Mouse (Mus musculus) mouse trophoblast stem cell (cell line): Measurements from ENCODE around the gene Ninj2.

Source experiments
- in situ Hi-C, 2 experiments: fragments of 300-500 bp; cut with MseI, MboI; formaldehyde crosslinking; loops; 2 replicates in 1 of 2; 3 replicates in 1 of 2; pipeline ENCODE4 v1.15.1; 2025

The Ninj2 gene

DNA sequence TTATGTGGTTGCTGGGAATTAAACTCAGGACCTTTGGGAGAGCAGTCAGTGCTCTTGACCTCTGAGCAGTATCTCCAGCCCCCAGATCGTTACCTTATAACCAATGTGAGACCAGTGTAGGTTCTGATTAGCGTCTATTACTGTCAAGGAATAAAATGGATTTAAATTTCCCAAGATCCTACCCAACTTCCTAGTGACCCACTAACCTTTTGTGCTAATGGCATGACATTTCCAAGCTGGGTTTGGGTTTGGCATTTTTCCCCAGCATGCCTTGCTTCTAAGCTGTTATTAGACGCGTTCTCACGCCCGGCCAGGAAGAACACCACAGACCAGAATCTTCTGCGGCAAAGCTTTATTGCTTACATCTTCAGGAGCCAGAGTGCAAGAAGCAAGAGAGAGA, 34.2 kb downstream of the Ninj2 start:
- in situ Hi-C loops, result no loop called here

DNA sequence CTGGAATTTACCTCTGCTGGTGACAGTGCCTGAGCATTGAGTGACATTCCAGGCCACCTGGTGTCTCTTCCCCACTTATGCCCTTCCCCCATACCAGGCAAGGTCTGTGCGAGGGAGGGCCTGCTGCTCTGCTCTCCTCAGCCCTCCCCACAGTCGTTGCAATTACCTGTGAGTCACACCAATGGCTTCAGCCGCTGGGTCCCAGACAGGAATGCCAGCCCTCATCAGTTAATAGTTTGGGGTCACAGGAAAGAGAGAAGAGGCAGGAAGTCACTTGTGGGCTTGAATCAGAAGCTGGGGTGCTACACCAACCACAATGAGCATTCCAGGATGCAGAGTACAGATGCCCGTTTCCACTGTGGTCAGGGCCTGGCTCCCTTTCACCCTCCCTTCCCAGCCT, 41.6 kb downstream of the Ninj2 start:
- in situ Hi-C loops, result no loop called here

DNA sequence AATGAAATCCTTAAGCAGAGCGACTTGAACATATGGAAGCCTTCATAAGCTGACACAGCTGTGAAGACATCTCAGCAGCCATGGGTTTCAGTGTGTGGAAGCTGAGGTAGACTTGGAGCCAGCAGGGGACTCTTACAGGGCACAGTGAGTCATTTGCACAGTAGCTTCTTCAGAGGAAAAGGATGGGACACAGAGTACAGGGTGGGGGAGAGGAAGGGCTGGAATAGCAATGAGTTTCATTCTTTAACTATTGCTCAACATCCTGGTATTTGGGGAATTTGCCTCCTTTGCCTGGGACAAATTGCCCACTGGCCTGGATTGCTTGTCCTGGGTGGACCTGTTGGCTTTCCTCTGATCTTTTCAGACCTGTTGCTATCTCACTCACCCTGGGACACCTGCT, 52.3 kb downstream of the Ninj2 start:
- in situ Hi-C loops, result no loop called here

DNA sequence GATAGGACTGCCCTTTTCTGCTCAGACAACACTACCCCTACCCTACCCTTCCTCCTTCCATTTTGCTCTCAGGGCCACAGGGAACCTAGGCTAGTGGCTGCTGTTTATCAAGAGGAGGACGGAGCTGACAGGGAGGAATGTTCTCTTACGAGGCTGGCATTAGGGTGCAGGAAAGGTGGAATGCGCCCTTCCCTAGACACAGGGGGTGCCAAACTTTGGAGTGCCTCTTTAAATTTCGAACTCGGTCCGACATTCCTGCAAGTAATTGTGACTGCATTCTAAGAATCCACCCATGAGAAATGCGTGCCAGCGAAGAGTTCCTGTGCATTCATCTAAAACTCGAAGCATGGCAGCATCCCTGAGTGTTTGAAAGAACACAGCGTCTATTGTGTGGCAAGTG, 53.5 kb downstream of the Ninj2 start:
- in situ Hi-C loops, result no loop called here

DNA sequence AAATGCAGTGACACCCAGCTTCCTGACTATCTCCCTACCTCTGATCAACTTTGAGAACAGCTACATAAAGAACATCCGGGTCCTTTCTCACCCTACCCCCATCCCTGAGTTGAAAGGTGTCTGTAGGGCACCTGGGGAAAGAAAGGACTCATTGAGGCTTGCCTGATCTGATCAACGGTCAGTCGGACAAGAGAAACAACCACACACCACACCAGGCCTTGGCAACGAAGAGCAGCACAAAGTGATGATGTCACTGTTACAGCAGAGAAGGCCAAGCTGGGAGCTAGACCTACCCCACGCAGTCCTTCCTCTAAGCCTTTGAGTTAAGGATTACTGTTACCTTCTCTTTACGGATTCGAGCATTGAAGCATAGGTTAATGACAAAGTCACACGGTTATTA, 54.3 kb downstream of the Ninj2 start:
- in situ Hi-C loops, result no loop called here

DNA sequence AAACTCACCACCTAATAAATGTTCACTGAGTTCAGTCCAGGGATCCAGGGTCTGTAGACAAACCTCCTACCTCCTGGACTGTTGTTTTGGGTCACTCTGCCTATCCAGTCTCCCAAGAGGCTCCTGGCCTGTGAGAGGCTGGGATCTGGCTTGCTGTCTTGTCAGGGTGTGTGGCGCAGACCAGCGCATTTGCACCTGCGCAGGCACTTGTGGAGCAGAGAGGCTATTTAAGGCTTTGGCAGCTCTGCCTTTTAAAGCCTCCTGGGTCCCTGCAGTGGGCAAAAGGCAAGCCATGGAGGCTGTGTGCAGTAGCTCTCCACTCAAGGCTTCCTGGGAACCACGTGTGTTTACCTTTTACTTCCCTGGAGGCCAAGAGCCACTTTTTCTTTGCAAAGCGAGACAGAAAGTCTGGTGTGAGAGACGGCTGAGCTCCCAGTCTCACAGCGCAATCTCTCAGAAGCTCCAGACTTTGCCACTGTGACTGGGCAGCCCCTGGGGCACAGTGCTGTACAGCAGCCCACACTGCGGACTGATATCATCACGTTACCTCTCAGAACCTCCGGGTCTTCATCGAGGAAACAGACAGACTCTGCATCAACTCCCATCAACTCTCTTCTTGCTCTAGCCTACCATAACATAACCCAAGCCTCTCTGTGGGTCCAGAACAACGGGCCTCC, 55.7 kb downstream of the Ninj2 start:
- in situ Hi-C loops, result no loop called here

DNA sequence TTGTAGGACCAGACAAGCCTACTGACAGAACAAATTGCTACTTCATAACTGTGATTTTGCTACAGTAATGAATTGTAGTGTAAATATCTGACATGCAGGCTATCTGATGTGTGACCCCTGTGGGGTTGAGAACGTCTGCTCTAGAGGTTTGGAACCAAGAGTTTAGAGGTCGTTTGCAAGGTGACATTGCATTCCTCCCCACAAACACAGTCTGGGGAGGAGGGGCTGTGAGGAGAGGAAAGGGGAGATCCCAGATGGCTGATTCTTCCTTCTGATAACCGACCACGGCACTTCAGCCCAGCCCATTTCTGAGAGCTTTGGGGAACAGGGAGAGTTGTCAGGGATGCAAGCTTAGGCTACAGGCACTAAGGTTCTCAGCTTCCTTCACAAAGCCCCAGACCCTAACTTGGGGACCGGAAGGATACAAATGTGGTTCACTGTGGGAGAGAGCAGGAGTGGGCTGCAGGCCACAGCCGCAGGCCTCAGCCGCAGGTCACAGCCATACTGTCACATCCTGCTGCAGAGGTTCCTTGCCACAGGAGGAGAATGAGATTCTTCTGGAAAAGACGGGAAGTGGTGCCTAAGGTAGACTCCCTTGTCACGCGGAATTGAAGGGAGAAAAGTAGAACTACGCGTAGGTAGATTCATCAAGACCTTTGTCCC, 56.4 kb downstream of the Ninj2 start:
- in situ Hi-C loops, result no loop called here

DNA sequence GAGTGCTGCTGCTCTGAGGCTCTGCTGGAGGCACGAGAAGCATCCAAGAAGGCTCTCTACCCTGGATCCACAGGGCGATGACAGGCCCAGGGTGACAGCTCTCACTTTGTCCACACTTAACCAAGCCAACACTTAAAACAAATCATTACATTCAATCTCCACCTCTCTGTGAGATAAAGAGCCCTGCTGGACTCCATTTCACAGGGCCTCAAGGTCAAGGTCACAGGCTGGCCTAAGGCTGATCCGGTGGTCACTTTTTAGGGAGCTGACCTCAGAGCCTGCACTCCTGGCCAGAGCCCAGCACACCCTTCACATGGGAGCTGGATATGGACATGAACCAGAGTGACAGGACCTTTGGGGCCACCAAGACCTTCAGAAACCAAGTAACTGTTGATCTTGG, 57.1 kb downstream of the Ninj2 start:
- in situ Hi-C loops, result no loop called here

DNA sequence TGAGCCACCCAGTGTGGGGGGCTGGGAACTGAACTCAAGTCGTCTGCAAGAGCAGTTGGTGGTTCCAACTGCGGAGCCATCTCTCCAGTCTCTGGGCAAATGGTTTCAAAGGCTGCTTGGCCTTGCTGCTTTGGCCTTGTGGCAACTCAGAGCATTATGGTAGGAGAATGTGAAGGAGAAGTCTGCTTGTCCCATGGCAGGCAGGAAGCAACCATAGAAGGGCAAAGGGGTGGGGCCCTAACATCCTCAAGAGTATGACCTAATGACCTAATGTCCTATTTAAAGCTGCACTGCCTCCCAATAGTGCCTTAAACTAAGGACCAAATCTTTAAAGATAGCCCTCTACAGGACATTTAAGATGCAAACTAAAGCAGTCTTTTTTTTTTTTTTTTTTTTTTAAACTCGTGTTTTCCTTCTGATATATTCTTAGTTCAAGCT, 58.5 kb downstream of the Ninj2 start:
- in situ Hi-C loops, result no loop called here

DNA sequence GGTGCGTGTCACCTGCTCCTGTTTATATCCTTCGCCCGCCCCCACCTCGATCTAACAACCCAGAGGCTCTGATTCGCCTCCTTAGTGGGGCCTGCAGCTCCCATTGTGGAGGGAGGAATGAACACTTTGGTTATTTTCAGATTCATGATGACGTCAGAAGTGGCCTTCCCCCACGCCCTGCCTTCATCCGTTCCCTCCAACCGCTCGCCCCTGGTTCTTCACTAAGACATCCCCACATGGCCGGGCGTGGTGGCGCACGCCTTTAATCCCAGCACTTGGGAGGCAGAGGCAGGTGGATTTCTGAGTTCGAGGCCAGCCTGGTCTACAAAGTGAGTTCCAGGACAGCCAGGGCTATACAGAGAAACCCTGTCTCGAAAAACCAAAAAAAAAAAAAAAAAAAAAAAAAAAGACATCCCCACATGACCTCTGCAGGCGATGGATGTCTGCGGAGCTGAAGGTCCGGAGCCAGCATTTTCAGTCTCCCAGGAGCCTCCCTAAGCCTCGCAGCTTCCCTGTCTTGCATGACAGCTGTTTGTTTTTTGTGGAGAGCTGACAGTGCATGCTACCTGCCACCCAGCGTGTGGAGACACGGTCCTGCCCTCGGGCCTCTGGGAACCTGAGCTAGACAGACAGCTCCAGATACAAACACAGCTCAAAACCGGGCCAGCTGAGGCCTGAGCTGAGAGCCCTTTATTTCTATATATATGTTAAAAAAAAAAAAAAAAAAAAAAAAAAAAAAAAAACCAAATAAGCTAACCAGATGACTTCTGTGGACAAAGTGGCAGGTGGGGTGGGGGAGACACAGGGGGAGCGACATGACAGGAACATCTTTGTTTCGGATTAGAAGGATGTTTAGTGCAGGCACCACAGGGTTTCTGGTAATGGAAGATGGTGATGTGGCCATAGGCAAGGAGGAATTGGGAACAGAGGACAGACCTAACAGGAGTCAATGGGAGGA, 59.9 kb downstream of the Ninj2 start:
- in situ Hi-C loops, result no loop called here

DNA sequence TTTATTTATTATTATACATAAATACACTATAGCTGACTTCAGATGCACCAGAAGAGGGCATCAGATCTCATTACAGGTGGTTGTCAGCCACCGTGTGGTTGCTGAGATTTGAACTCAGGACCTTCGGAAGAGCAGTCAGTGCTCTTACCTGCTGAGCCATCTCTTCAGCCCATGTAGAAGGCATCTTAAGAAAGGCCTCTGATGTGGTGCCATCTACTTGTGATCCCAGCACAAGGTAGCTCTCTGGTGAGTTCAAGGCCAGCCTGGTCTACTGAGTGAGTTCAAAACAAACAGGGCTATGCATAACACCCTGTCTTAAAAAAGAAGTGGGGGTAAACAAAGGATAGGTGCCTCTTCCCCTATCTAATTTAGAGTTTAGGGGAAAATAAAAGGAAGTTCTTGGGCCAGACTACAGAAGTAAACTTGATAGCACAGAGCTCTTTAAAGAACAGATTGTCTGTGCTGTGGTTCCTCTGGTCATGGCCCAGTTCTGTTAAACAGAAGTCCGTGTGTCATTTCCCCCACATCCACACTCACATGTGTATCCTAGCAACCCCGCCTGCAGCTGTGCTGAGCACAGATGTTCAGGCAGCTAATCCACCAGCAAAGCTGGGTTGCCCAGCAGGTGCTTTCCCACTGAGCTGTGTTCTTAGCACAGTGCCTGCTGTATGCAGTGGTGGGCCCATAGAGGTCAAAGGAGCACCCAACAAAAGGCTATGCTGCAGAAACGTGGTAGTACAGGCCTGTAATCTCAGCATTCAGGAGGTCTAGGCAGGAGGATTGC, 61.6 kb downstream of the Ninj2 start:
- in situ Hi-C loops, result no loop called here

DNA sequence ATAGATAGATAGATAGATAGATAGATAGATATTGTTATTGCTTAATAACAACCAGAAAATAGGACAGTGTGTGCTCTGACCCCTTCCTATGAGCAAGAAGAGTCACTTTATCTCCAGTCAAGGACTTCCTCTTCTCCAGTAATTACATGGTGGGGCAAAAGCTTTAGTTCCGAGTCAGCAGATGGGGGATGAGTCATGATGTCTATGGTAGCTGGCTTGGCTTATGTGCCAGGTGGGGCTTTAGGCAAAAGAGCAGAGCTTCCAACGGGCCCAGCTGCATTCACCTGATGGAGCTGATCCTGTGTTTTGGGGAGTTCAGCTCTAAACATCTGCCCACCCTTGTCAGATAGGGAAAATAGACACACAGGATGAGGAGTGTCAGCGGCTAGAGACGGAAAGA, 62.4 kb downstream of the Ninj2 start:
- in situ Hi-C loops, result no loop called here

DNA sequence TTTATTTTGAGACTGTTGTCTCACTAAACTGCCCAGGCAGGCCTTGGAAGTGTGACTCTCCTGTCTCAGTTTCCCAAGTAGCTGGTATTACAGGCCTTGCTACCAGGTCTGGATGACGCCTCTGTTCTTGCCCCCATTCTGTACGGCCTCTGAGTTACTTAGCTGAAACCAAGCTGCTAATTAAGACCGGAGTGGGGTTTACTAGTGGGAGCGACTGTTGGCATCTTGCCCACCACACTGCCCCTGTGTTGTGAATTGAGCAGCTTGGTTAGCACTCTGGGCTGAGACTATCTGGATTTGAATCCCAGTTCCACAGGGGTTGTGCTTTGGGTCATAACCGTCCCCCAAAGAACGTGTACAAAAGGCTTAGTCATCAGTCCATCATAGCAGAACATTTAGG, 64.3 kb downstream of the Ninj2 start:
- in situ Hi-C loops, result no loop called here

DNA sequence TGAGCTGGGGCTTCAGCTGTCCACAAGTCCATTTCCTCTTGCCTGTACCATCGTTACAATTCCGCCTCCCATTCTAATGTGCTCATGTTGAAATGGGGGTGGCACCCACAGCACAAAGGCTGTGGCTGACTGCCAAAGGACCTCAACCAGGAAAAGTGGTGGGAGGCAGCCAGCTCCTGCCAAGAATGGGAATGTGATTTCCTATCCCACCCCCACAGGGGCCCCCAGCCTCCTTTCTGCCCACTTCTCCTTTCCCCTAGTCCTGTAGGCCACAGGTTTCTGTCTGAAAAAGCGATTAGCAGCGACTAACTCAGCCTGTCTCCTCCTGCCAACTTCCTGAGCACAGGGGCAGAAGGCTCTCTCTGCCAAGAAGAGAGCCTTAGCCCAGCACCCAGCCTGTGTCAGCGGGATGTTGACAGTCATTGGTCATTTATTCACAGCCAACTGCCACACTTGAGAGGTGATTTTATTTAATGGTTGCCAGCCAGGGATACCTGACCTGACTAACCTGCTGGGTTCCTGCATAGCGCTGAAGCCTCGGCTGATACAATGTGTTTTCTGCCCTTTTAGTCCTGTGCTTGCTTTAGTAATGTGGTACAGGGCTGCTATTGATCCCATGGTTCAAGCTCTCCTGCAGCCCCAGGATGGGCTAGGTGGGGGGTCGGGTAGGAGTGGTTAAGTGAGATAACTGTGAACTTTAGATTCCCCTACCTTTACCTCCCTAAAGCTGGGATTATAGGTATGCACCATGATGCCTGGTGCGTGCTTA, 66.2 kb downstream of the Ninj2 start:
- in situ Hi-C loops, result no loop called here

DNA sequence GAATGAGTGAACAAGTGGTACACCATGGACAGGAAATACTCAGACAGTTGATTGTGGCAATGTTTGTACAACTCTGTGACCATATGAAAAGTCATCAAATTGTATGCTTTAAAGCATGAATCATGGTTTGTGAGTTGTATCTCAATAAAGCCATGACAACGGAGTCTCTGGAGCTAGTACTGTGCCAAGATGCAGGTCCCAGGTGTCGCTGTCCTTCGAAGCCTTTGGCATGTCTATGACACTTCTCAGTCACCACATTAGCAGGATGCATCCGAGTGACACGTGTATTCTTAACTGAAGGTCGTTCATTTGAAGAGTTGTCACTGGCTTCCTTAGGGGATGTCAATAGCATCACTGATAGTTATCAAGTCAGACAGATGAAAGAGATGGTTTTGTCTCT, 69.8 kb downstream of the Ninj2 start:
- in situ Hi-C loops, result no loop called here

DNA sequence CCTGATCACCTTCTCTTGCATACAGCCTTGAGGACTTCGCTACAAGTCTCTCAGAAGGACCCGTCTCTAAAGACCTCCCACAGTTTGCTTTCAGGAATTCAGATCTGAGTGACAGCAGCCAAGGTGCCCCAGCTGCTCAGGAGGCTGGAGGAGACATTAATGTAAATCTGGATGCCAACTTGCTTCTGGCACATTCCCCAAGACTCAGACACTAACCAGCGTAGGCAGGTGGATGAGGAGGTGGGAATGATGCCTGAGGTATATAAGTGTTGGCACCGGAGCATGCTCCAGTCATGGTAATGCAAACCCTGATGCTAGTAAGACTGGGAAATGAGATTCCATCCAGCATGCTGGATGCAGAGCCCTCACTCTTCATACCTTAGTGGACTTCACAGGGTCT, 71.6 kb downstream of the Ninj2 start:
- in situ Hi-C loops, result no loop called here

DNA sequence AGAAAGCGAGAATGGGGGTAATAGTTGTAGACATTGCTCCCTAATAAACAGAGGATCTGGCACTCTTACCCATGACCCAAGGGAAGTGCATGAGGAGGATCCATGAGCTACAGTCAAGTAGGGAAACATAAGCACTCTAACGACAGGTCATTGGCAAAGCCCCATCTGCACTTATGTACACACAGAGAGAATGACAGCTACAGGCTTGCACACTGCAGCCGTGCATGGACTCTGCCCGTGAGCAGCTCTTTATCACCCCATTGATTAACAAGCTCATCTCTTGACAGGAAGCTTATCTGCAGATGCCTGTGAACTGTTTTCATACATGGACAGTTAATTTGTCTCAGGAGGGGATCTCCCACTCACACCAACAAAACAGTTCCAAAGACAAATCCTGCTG, 74.4 kb downstream of the Ninj2 start:
- in situ Hi-C loops, result no loop called here

DNA sequence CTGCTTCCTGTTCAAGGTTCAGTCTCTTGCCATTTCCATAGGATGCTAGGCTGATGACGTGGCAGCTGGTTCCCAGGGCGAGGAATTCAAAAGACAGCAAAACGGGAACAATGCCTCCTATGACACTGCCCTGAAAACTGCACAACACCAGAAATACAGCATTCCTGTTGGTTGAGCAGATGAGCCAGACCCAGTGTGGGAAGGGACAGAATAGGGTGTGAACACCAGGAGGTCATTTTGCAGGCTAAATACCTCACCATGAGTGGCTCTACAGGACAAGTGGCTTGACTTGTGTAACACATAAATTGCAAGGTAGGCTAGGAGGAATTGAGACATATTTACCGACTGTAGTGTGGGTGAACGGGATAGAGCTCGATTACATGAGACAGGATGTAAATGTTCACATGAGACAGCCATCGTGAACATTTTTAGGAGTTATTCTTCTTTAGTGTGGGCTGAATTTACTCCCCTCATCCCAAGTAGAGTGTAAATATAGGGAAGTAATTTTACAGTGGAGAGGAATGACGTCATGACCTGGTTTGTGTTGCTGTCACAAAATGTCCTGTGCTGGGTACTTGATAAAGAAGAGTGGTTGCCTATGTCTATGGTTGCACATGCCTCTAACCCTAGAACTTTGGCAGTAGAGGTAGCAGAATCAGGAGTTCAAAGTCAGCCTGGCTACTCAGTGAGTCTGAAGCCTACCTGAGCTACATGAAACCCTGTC, 79.3 kb downstream of the Ninj2 start:
- in situ Hi-C loops, result loop anchor here in 1 of 2 experiments (10.0 kb wide), 1 partner anchor 128 kb away; no protein-coding TSS in a partner anchor

DNA sequence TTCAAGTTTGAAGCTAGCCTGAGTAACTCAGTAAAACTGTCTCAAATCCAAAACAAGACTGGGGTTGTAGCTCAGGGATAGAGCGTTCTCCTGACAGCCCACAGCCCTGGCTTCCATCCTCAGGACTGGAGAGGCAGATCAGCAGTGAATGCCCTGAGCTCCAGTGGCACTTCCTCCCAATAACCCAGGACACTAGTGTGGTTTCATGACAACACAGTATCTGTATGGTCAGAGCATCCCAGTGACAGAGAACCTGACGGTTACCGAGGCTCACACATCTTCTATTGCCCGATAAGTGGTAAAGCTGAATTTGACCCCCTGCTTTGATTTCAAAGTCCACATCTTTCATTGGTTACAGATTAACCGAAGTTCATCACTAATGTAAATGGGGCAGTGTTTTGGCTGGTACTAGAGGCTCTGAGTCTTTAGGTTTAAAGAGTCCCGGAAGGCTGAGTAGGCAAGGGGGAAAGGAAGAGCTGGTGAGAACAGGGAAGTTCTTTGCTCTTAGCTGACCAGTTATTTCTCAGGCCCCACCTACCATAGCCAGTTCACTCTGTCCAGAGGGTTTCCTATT, 81.0 kb downstream of the Ninj2 start:
- in situ Hi-C loops, result loop anchor here in 1 of 2 experiments (10.0 kb wide), 1 partner anchor 129 kb away; no protein-coding TSS in a partner anchor
